Mouse (Mus musculus): ENCODE data around the gene Eps8. TPM values are rescaled to one million over a fixed set of nuclear protein-coding genes. Genes with fewer than 3 reads are reported as not detected.

The Eps8 gene
- polyA plus RNA-seq, 1 experiment from 2014 or later: 11.7 TPM

- Histone ChIP-seq H3K27me3 (no peaks in the 10 kb centered on the region), H3K9me3 (no peaks in the 10 kb centered on the region), H3K4me2 (no peak overlapping the region), H3K9ac (no peak overlapping the region), H3K4me3 (no peak overlapping the region), H3K27ac (no peak overlapping the region), H3K36me3 (no peaks in the 10 kb centered on the region), H3K4me1 (replicated peaks) (0 out of 2 replicates have a peak, but pooled peaks cover 4% of the 10 kb centered on the region)
- no peak for ATAC-seq (ENCODE audit: low FRiP score)
- 90% methylated on average over 5 of the region's 5 CpGs for WGBS
These were observed 106.1 kb downstream of the Eps8 start for GRCm38 (mm10) chr6:137548613-137549012.

- no peak overlapping the region for H3K4me2 ChIP-seq
- no peaks in the 10 kb centered on the region for H3K36me3 ChIP-seq
- no peak overlapping the region for H3K9ac ChIP-seq
- peaks cover 13% of the 10 kb centered on the region for H3K4me1 ChIP-seq (replicated peaks)
- no peak overlapping the region for H3K27ac ChIP-seq
- ATAC-seq (ENCODE audit: low FRiP score): no peak
- H3K27me3 ChIP-seq: no peaks in the 10 kb centered on the region
- H3K9me3 ChIP-seq: no peaks in the 10 kb centered on the region
- no peak overlapping the region for H3K4me3 ChIP-seq
- WGBS: 87% methylated on average over 2 of the region's 2 CpGs
These were observed 107.1 kb downstream of the Eps8 start for GRCm38 (mm10) chr6:137547555-137547954.

GRCm38 (mm10) chr6:137546101-137546500 is 108.6 kb downstream of the Eps8 start:
- Histone ChIP-seq H3K4me1 (replicated peaks) (peaks cover 27% of the 10 kb centered on the region), H3K36me3 (no peaks in the 10 kb centered on the region), H3K27me3 (no peaks in the 10 kb centered on the region), H3K4me2 (no peak overlapping the region), H3K9me3 (no peaks in the 10 kb centered on the region), H3K4me3 (no peak overlapping the region), H3K9ac (no peak overlapping the region), H3K27ac (no peak overlapping the region)
- WGBS: 80% methylated on average over 6 of the region's 6 CpGs
- no peak for ATAC-seq (ENCODE audit: low FRiP score)

- no peak for ATAC-seq (ENCODE audit: low FRiP score)
- H3K4me2 ChIP-seq: no peak overlapping the region
- peaks cover 27% of the 10 kb centered on the region for H3K4me1 ChIP-seq (replicated peaks)
- H3K4me3 ChIP-seq: no peak overlapping the region
- H3K27ac ChIP-seq: no peak overlapping the region
- 78% methylated on average over 3 of the region's 3 CpGs for WGBS
- H3K9ac ChIP-seq: no peak overlapping the region
- no peaks in the 10 kb centered on the region for H3K36me3 ChIP-seq
- no peaks in the 10 kb centered on the region for H3K9me3 ChIP-seq
- H3K27me3 ChIP-seq: no peaks in the 10 kb centered on the region
These were observed 109.3 kb downstream of the Eps8 start for GRCm38 (mm10) chr6:137545341-137545740.

- Histone ChIP-seq H3K9me3 (no peaks in the 10 kb centered on the region), H3K4me2 (no peak overlapping the region), H3K4me1 (replicated peaks) (peaks cover 24% of the 10 kb centered on the region), H3K27me3 (no peaks in the 10 kb centered on the region), H3K4me3 (no peak overlapping the region), H3K9ac (no peak overlapping the region), H3K27ac (0 out of 2 replicates have a peak overlapping the region, but pooled peaks have one; percentile 23), H3K36me3 (no peaks in the 10 kb centered on the region)
- ATAC-seq (ENCODE audit: low FRiP score): peak; percentile 79
- 4% methylated on average over 10 of the region's 10 CpGs for WGBS
These were observed 112.2 kb downstream of the Eps8 start for GRCm38 (mm10) chr6:137542231-137543152.

- WGBS: 55% methylated on average over 17 of the region's 17 CpGs
- no peak overlapping the region for H3K4me2 ChIP-seq
- H3K4me3 ChIP-seq: no peak overlapping the region
- H3K36me3 ChIP-seq: no peaks in the 10 kb centered on the region
- H3K27ac ChIP-seq: no peak overlapping the region
- H3K9me3 ChIP-seq: no peaks in the 10 kb centered on the region
- H3K4me1 ChIP-seq (replicated peaks): peaks cover 24% of the 10 kb centered on the region
- no peaks in the 10 kb centered on the region for H3K27me3 ChIP-seq
- ATAC-seq (ENCODE audit: low FRiP score): peak; percentile 39; the same call in 1 of the 2 replicates
- no peak overlapping the region for H3K9ac ChIP-seq
These were observed 113.2 kb downstream of the Eps8 start for GRCm38 (mm10) chr6:137541216-137542176.

- H3K4me3 ChIP-seq: no peak overlapping the region
- no peaks in the 10 kb centered on the region for H3K27me3 ChIP-seq
- H3K9ac ChIP-seq: no peak overlapping the region
- H3K9me3 ChIP-seq: no peaks in the 10 kb centered on the region
- ATAC-seq (ENCODE audit: low FRiP score): no peak
- peaks cover 3% of the 10 kb centered on the region; the same call in 1 of the 2 replicates for H3K36me3 ChIP-seq
- H3K4me1 ChIP-seq (replicated peaks): peaks cover 24% of the 10 kb centered on the region
- no peak overlapping the region for H3K4me2 ChIP-seq
- WGBS: 85% methylated on average over 5 of the region's 5 CpGs
- no peak overlapping the region for H3K27ac ChIP-seq
These were observed 113.9 kb downstream of the Eps8 start for GRCm38 (mm10) chr6:137540800-137541199.

- H3K4me1 ChIP-seq (replicated peaks): peaks cover 24% of the 10 kb centered on the region
- no peak for ATAC-seq (ENCODE audit: low FRiP score)
- no peak overlapping the region for H3K4me3 ChIP-seq
- WGBS: 79% methylated on average over 6 of the region's 6 CpGs
- peaks cover 6% of the 10 kb centered on the region; the same call in 1 of the 2 replicates for H3K36me3 ChIP-seq
- no peak overlapping the region for H3K9ac ChIP-seq
- no peaks in the 10 kb centered on the region for H3K9me3 ChIP-seq
- H3K27ac ChIP-seq: no peak overlapping the region
- H3K27me3 ChIP-seq: no peaks in the 10 kb centered on the region
- H3K4me2 ChIP-seq: no peak overlapping the region
These were observed 114.3 kb downstream of the Eps8 start for GRCm38 (mm10) chr6:137540346-137540745.

GRCm38 (mm10) chr6:137539219-137539618 is 115.5 kb downstream of the Eps8 start:
- peaks cover 6% of the 10 kb centered on the region; the same call in 1 of the 2 replicates for H3K36me3 ChIP-seq
- H3K4me1 ChIP-seq (replicated peaks): peaks cover 24% of the 10 kb centered on the region
- H3K27ac ChIP-seq: no peak overlapping the region
- no peak overlapping the region for H3K9ac ChIP-seq
- no peaks in the 10 kb centered on the region for H3K27me3 ChIP-seq
- no peak for ATAC-seq (ENCODE audit: low FRiP score)
- H3K4me2 ChIP-seq: no peak overlapping the region
- WGBS: 81% methylated on average over 7 of the region's 7 CpGs
- no peaks in the 10 kb centered on the region for H3K9me3 ChIP-seq
- no peak overlapping the region for H3K4me3 ChIP-seq

GRCm38 (mm10) chr6:137532758-137533157 is 121.9 kb downstream of the Eps8 start:
- no peak overlapping the region for H3K4me3 ChIP-seq
- no peak overlapping the region for H3K27ac ChIP-seq
- H3K27me3 ChIP-seq: no peaks in the 10 kb centered on the region
- no peak for ATAC-seq (ENCODE audit: low FRiP score)
- WGBS: 94% methylated on average over 8 of the region's 8 CpGs
- peaks cover 6% of the 10 kb centered on the region; the same call in 1 of the 2 replicates for H3K36me3 ChIP-seq
- H3K9me3 ChIP-seq: no peaks in the 10 kb centered on the region
- H3K9ac ChIP-seq: no peak overlapping the region
- no peaks in the 10 kb centered on the region for H3K4me1 ChIP-seq (replicated peaks)
- no peak overlapping the region for H3K4me2 ChIP-seq

GRCm38 (mm10) chr6:137525769-137526168 is 128.9 kb downstream of the Eps8 start:
- no peaks in the 10 kb centered on the region for H3K36me3 ChIP-seq
- no peak overlapping the region for H3K27ac ChIP-seq
- peaks cover 4% of the 10 kb centered on the region for H3K4me1 ChIP-seq (replicated peaks)
- H3K9me3 ChIP-seq: no peaks in the 10 kb centered on the region
- H3K4me3 ChIP-seq: no peak overlapping the region
- WGBS: 19% methylated on average over 3 of the region's 3 CpGs
- H3K9ac ChIP-seq: no peak overlapping the region
- H3K4me2 ChIP-seq: no peak overlapping the region
- peak; percentile 54; the same call in 1 of the 2 replicates for ATAC-seq (ENCODE audit: low FRiP score)
- H3K27me3 ChIP-seq: no peaks in the 10 kb centered on the region

- Histone ChIP-seq H3K9ac (no peak overlapping the region), H3K4me1 (replicated peaks) (peaks cover 13% of the 10 kb centered on the region), H3K4me3 (no peak overlapping the region), H3K27ac (no peak overlapping the region), H3K9me3 (no peaks in the 10 kb centered on the region), H3K4me2 (no peak overlapping the region), H3K27me3 (no peaks in the 10 kb centered on the region), H3K36me3 (no peaks in the 10 kb centered on the region)
- peak; percentile 13; the same call in 1 of the 2 replicates for ATAC-seq (ENCODE audit: low FRiP score)
- 82% methylated on average over 8 of the region's 8 CpGs for WGBS
These were observed 134.4 kb downstream of the Eps8 start for GRCm38 (mm10) chr6:137520343-137520704.
